Mouse (Mus musculus) CD4-positive, CD25-positive, alpha-beta regulatory T cell (primary cell): ENCODE results near the gene Blm. TPM values are rescaled to one million over a fixed set of nuclear protein-coding genes. Genes with fewer than 3 reads are reported as not detected.

ENCODE experiments used
- polyA plus RNA-seq: library from polyadenylated mRNA; unstranded; fragments of 100-300 nt; shearing (Covaris generic); gene quantifications from one replicate; pipeline ENCODE4 v1.2.1, GENCODE M21; 2017

Blm gene
- 6.6 TPM for polyA plus RNA-seq

GRCm38 (mm10) chr7:80535009-80535744 lies at the start of gene Blm:
Gene Blm, minus strand, starts transcription at chr7:80535119.

DNA sequence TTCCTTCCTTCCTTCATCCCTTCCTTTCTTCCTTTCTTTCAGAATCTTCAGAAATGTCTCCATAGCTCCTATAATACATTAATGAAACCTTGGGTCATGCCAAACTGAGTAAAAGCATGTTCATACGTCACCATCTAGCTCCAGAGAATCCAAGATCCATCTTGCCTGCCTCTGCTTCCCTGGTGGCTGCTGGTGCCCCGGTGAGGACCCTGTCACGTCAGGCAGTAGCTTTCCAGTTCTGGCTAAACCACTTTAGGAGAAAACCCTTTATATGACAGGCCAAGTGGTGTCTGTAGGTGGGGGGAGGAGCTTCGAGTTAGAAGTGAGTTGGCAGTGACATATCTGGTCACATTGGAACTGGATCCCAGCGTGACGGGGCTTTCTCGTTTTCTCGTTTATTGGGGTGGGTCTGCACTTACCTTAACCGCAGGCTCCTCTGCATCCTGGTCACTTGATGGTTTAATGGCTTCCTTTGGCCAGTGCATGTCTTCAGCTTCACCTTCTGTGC lies 129.7 kb downstream of the Blm start, which contains the start of gene Furin:
TSS of gene Furin (minus strand) at position 249 of the 508 bp plus-strand sequence.

Other genes starting within 250 kb of the Blm start
- gene Prc1, start 240.7 kb downstream of the Blm start, polyA plus RNA-seq, result 8.3 TPM
- 29.8 TPM for gene Rccd1, start 210.7 kb downstream of the Blm start, polyA plus RNA-seq
- 79.8 TPM for gene Unc45a, start 194.1 kb downstream of the Blm start, polyA plus RNA-seq
- 7.6 TPM for gene Hddc3, start 192.0 kb downstream of the Blm start, polyA plus RNA-seq
- 41.7 TPM for gene Man2a2, start 163.7 kb downstream of the Blm start, polyA plus RNA-seq
- 1.2 TPM for gene Fes, start 147.2 kb downstream of the Blm start, polyA plus RNA-seq
- 64.2 TPM for gene Furin, start 129.7 kb downstream of the Blm start, polyA plus RNA-seq
- gene Crtc3, start 153.8 kb upstream of the Blm start, polyA plus RNA-seq, result 69.2 TPM